22 mouse cellular contexts compared by ENCODE assay signal in the genomic region with DNA sequence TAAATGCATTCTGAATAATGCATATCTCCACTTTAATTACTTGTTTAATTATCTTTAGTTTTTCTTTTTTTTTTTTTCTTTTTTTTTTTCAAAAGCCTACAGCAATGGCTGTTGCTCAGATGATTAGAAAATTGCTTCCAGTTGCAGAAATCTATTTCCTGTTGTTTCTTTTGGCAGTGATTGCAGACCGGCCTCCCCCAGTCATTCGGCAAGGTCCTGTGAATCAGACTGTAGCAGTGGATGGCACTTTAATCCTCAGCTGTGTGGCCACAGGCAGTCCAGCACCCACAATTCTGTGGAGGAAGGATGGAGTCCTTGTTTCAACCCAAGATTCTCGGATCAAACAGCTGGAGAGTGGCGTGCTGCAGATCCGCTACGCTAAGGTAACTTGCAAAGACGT.
DNase-seq lines count a peak whose midpoint lies in the region; ATAC-seq lines count a peak whose summit lies in the region.
"Had no signal": no experiment of that assay in that cellular context is flagged by ENCODE, and none has a peak within 500 bp of the region (broad histone marks: within the 10 kb centered on the region; RNA-seq: fewer than 3 reads in every experiment).

No protein-coding gene starts in this region.

- no peak overlapping the region for H3K4me2 ChIP-seq in hindbrain, embryonic 14.5 days (replicated peaks)
- no peak overlapping the region for H3K4me2 ChIP-seq in hindbrain, embryonic 12.5 days (replicated peaks)
- H3K4me2 ChIP-seq in embryonic facial prominence, embryonic 12.5 days (replicated peaks): no peak overlapping the region
- H3K4me2 ChIP-seq: embryonic facial prominence, embryonic 15.5 days; heart, embryonic 13.5 days; hindbrain, embryonic 15.5 days; stomach, embryonic 15.5 days had no signal

- no peaks in the 10 kb centered on the region for H3K27me3 ChIP-seq in hindbrain, embryonic 14.5 days (ENCODE audit: control insufficient read depth, insufficient read depth, low read length)
- H3K27me3 ChIP-seq in hindbrain, embryonic 12.5 days: no peaks in the 10 kb centered on the region
- no peaks in the 10 kb centered on the region for H3K27me3 ChIP-seq in embryonic facial prominence, embryonic 12.5 days
- H3K27me3 ChIP-seq: embryonic facial prominence, embryonic 15.5 days; heart, embryonic 13.5 days; hindbrain, embryonic 15.5 days; stomach, embryonic 15.5 days had no signal

- no peak overlapping the region for H3K9ac ChIP-seq in hindbrain, embryonic 14.5 days
- no peak overlapping the region for H3K9ac ChIP-seq in hindbrain, embryonic 12.5 days
- H3K9ac ChIP-seq in embryonic facial prominence, embryonic 12.5 days: no peak overlapping the region
- H3K9ac ChIP-seq: embryonic facial prominence, embryonic 15.5 days; heart, embryonic 13.5 days; hindbrain, embryonic 15.5 days; liver, postnatal 0 days; stomach, embryonic 15.5 days had no signal

- DNase-seq in adrenal gland, adult 2 months: peak; percentile 42
- DNase-seq in adrenal gland, adult 18-20 months (ENCODE audit: low spot score in 2 of 2): no peak
- DNase-seq in hindbrain, embryonic 14.5 days (ENCODE audit: low spot score): no peak
- peak; percentile 29 for DNase-seq in adrenal gland, postnatal 10 days
- DNase-seq in left cerebral cortex, postnatal 25 days (ENCODE audit: low spot score in 2 of 2): no peak
- DNase-seq in frontal cortex, adult 2 months (ENCODE audit: extremely low spot score in 1 of 2, low spot score in 1 of 2): no peak
- DNase-seq: cerebellum, adult 9-11 months; gastrocnemius, postnatal 25 days; heart, adult 18-20 months; heart, postnatal 14 days; kidney, adult 2 months; kidney, postnatal 10 days; liver, postnatal 0 days; thymus, postnatal 25 days had no signal

- intact Hi-C loops in left cerebral cortex, postnatal 25 days (cut with DNase I): loop anchor here (5.0 to 10.0 kb wide), 2 partner anchors 355 to 738 kb away; no protein-coding TSS in a partner anchor

- H3K36me3 ChIP-seq in hindbrain, embryonic 14.5 days (replicated peaks; ENCODE audit: control insufficient read depth, insufficient read depth): no peaks in the 10 kb centered on the region
- peaks cover 18% of the 10 kb centered on the region for H3K36me3 ChIP-seq in hindbrain, embryonic 12.5 days
- peaks cover 14% of the 10 kb centered on the region for H3K36me3 ChIP-seq in embryonic facial prominence, embryonic 12.5 days

- ATAC-seq in hindbrain, embryonic 14.5 days (ENCODE audit: low FRiP score): no peak
- ATAC-seq in hindbrain, embryonic 12.5 days (ENCODE audit: low FRiP score): no peak
- ATAC-seq in embryonic facial prominence, embryonic 12.5 days (ENCODE audit: insufficient number of reproducible peaks, insufficient read depth, low FRiP score, low TSS enrichment): no peak
- ATAC-seq: liver, postnatal 0 days; lung, postnatal 0 days had no signal

- WGBS in hindbrain, embryonic 14.5 days: 70% methylated on average over 7 of the region's 7 CpGs
- WGBS in hindbrain, embryonic 12.5 days: 82% methylated on average over 7 of the region's 7 CpGs
- WGBS in embryonic facial prominence, embryonic 12.5 days: 48% methylated on average over 7 of the region's 7 CpGs

- no peak overlapping the region for H3K4me3 ChIP-seq in hindbrain, embryonic 14.5 days (replicated peaks; ENCODE audit: low read length)
- no peak overlapping the region for H3K4me3 ChIP-seq in hindbrain, embryonic 12.5 days
- no peak overlapping the region for H3K4me3 ChIP-seq in embryonic facial prominence, embryonic 12.5 days
- H3K4me3 ChIP-seq: embryonic facial prominence, embryonic 15.5 days; heart, embryonic 13.5 days; hindbrain, embryonic 15.5 days; stomach, embryonic 15.5 days had no signal

- no peaks in the 10 kb centered on the region for H3K9me3 ChIP-seq in hindbrain, embryonic 14.5 days (ENCODE audit: control insufficient read depth, low read length)
- H3K9me3 ChIP-seq in hindbrain, embryonic 12.5 days (replicated peaks): no peaks in the 10 kb centered on the region
- no peaks in the 10 kb centered on the region for H3K9me3 ChIP-seq in embryonic facial prominence, embryonic 12.5 days
- H3K9me3 ChIP-seq: embryonic facial prominence, embryonic 15.5 days; heart, embryonic 13.5 days; hindbrain, embryonic 15.5 days; stomach, embryonic 15.5 days had no signal

- H3K27ac ChIP-seq in hindbrain, embryonic 14.5 days: 0 out of 2 replicates have a peak overlapping the region, but pooled peaks have one; percentile 23
- no peak overlapping the region; the same call in 1 of the 2 replicates for H3K27ac ChIP-seq in hindbrain, embryonic 12.5 days
- H3K27ac ChIP-seq in embryonic facial prominence, embryonic 12.5 days: peak overlapping the region; percentile 69; the same call in 1 of the 2 replicates
- H3K27ac ChIP-seq: embryonic facial prominence, embryonic 15.5 days; heart, embryonic 13.5 days; hindbrain, embryonic 15.5 days; macrophage; stomach, embryonic 15.5 days had no signal

- no peaks in the 10 kb centered on the region for H3K4me1 ChIP-seq in hindbrain, embryonic 14.5 days (replicated peaks; ENCODE audit: control insufficient read depth, insufficient read depth, low read length)
- 0 out of 2 replicates have a peak, but pooled peaks cover 3% of the 10 kb centered on the region for H3K4me1 ChIP-seq in hindbrain, embryonic 12.5 days
- peaks cover 9% of the 10 kb centered on the region for H3K4me1 ChIP-seq in embryonic facial prominence, embryonic 12.5 days
- H3K4me1 ChIP-seq: heart, embryonic 13.5 days; hindbrain, embryonic 15.5 days; stomach, embryonic 15.5 days had no signal

Comparison
In these comparisons a context has a peak if more than half of its experiments do, and no peak if none do; other contexts are left out.
1. DNase-seq: peak in adrenal gland, adult 2 months (single experiment) and adrenal gland, postnatal 10 days (single experiment); none in adrenal gland, adult 18-20 months (0 of 2), hindbrain, embryonic 14.5 days (single experiment), left cerebral cortex, postnatal 25 days (0 of 2) and frontal cortex, adult 2 months (0 of 2).